Mouse (Mus musculus) embryonic fibroblast, embryonic 13.5 days (primary cell): Measurements from ENCODE around the gene Glt8d2.

ENCODE experiments used
- CTCF ChIP-seq: IDR thresholded peaks from 2 replicates; pipeline ENCODE4 v1.5.1; 2011; ENCODE audit warnings: mild to moderate bottlenecking, control low read depth, low read length, moderate library complexity, borderline replicate concordance; ENCODE audit not compliant: insufficient read depth
- POLR2A ChIP-seq: IDR thresholded peaks from 2 replicates; pipeline ENCODE4 v1.6.1; 2011; ENCODE audit warnings: low read depth, mild to moderate bottlenecking, control low read depth, low read length, moderate library complexity

DNA sequence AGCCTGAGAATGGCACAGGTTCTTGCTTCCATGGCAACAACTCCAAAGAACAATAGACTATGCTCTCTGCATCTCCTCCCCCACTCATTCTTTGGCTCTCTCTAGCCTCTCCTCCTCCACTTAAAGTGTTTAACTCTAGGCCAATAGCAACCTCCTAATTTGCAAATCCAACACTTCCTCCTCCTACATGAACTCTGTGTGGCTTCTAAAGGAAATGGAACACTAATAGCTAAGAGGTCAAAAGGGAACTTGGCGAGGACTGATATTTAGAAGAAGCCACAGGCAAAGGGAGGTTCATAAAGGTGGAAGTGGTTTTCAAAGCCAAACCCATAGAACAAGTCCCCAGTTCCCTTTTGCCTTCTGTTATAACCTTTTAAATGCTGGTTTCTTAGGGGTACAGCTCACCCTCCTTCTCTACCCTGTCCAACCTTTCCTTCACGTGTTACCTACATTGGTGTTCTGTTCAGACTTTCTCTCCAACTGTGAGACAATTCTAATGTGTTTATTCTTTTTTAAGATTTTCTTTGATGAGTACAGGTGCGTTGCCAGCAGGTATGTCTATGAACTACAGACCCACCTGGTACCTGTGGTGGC is 7.0 kb upstream of the Glt8d2 start:
- TF ChIP-seq POLR2A (no peak), CTCF (no peak)
